Mouse (Mus musculus): ENCODE data around the gene C5ar1. TPM values are rescaled to one million over a fixed set of nuclear protein-coding genes. Genes with fewer than 3 reads are reported as not detected.
"Not testable (repeated sequence)": the region's sequence is repeated elsewhere in the genome, so short reads cannot be mapped to it uniquely, and the experiment has no call there.

Gene C5ar1
- polyA plus RNA-seq (2016; fragmentation: Nextera tagmentation; extraction: Ambion mirVana): 1.1 and 1.8 TPM in 2 replicates

GRCm38 (mm10) chr7:16259110-16259590 is at the start of gene C5ar1:
C5ar1 (minus strand) TSS chr7:16259540.
- H3K9ac ChIP-seq: no peak within 1 kb of the TSS

GRCm38 (mm10) chr7:16308555-16309317 is 49.4 kb upstream of the C5ar1 start:
- peak overlapping the region; percentile 98 for H3K4me2 ChIP-seq
- WGBS: 42% methylated on average over 16 of the region's 16 CpGs
- peak overlapping the region; percentile 96 for H3K9ac ChIP-seq
- H3K4me1 ChIP-seq (replicated peaks): peaks cover 46% of the 10 kb centered on the region
- no peaks in the 10 kb centered on the region for H3K9me3 ChIP-seq (replicated peaks)
- no peaks in the 10 kb centered on the region for H3K36me3 ChIP-seq
- H3K27ac ChIP-seq (ENCODE audit: poor library complexity, severe bottlenecking): peak overlapping the region; percentile 58
- peak overlapping the region; percentile 76 for H3K4me3 ChIP-seq
- no peaks in the 10 kb centered on the region for H3K27me3 ChIP-seq (replicated peaks)
- ATAC-seq (ENCODE audit: insufficient number of reproducible peaks, low FRiP score): no peak

More at GRCm38 (mm10) chr7:16259110-16259590, at the start of gene C5ar1:
- H3K4me2 ChIP-seq: no peak within 1 kb of the TSS
- H3K4me1 ChIP-seq (replicated peaks): no peaks in the 10 kb centered on the region
- H3K36me3 ChIP-seq: no peaks in the 10 kb centered on the region
- no peaks in the 10 kb centered on the region for H3K27me3 ChIP-seq (replicated peaks)
- 73% methylated on average over 5 of the region's 5 CpGs for WGBS
- H3K4me3 ChIP-seq: no peak within 1 kb of the TSS
- ATAC-seq (ENCODE audit: insufficient number of reproducible peaks, low FRiP score): no peak
- H3K27ac ChIP-seq (ENCODE audit: poor library complexity, severe bottlenecking): no peak within 1 kb of the TSS
- no peaks in the 10 kb centered on the region for H3K9me3 ChIP-seq (replicated peaks)

- H3K27me3 ChIP-seq (replicated peaks); H3K9me3 ChIP-seq (replicated peaks); ATAC-seq (ENCODE audit: insufficient number of reproducible peaks, low FRiP score); H3K36me3 ChIP-seq: not testable (repeated sequence)
- H3K4me1 ChIP-seq (replicated peaks): peaks cover 43% of the 10 kb centered on the region
- H3K4me2 ChIP-seq: peak within 1 kb of the TSS; percentile 98
- H3K9ac ChIP-seq: peak within 1 kb of the TSS; percentile 96
- H3K4me3 ChIP-seq: peak within 1 kb of the TSS; percentile 76
- WGBS: 24% methylated on average over 1 of the region's 1 CpGs
- peak within 1 kb of the TSS; percentile 58 for H3K27ac ChIP-seq (ENCODE audit: poor library complexity, severe bottlenecking)
Measured at GRCm38 (mm10) chr7:16308093-16308492, 48.8 kb upstream of the C5ar1 start, which contains the start of gene Bbc3. Bbc3 (plus strand) TSS chr7:16308393.

GRCm38 (mm10) chr7:16307141-16307540 is 47.8 kb upstream of the C5ar1 start:
- not testable (repeated sequence) for H3K9me3 ChIP-seq (replicated peaks); H3K27ac ChIP-seq (ENCODE audit: poor library complexity, severe bottlenecking); H3K27me3 ChIP-seq (replicated peaks); H3K9ac ChIP-seq; H3K4me2 ChIP-seq; ATAC-seq (ENCODE audit: insufficient number of reproducible peaks, low FRiP score); H3K36me3 ChIP-seq; H3K4me3 ChIP-seq
- H3K4me1 ChIP-seq (replicated peaks): peaks cover 39% of the 10 kb centered on the region
- 73% methylated on average over 6 of the region's 6 CpGs for whole genome bisulfite sequencing

GRCm38 (mm10) chr7:16299419-16300035 is 40.2 kb upstream of the C5ar1 start:
- Histone ChIP-seq H3K4me1 (replicated peaks) (peaks cover 35% of the 10 kb centered on the region), H3K27ac (ENCODE audit: poor library complexity, severe bottlenecking) (0 out of 2 replicates have a peak overlapping the region, but pooled peaks have one; percentile 35), H3K4me2 (peak overlapping the region; percentile 93), H3K36me3 (no peaks in the 10 kb centered on the region), H3K4me3 (peak overlapping the region; percentile 51), H3K9me3 (replicated peaks) (no peaks in the 10 kb centered on the region), H3K9ac (peak overlapping the region; percentile 64), H3K27me3 (replicated peaks) (no peaks in the 10 kb centered on the region)
- under 1% methylated on average over 52 of the region's 52 CpGs for WGBS
- peak; percentile 54 for ATAC-seq (ENCODE audit: insufficient number of reproducible peaks, low FRiP score)

GRCm38 (mm10) chr7:16298927-16299326 is 39.6 kb upstream of the C5ar1 start:
- ATAC-seq (ENCODE audit: insufficient number of reproducible peaks, low FRiP score): no peak
- Histone ChIP-seq H3K27ac (ENCODE audit: poor library complexity, severe bottlenecking) (0 out of 2 replicates have a peak overlapping the region, but pooled peaks have one; percentile 35), H3K9me3 (replicated peaks) (no peaks in the 10 kb centered on the region), H3K4me1 (replicated peaks) (peaks cover 35% of the 10 kb centered on the region), H3K36me3 (no peaks in the 10 kb centered on the region), H3K4me2 (peak overlapping the region; percentile 93), H3K27me3 (replicated peaks) (no peaks in the 10 kb centered on the region), H3K4me3 (peak overlapping the region; percentile 51; the same call in 1 of the 2 replicates), H3K9ac (no peak overlapping the region)
- 74% methylated on average over 5 of the region's 5 CpGs for WGBS

GRCm38 (mm10) chr7:16297616-16298015 is 38.3 kb upstream of the C5ar1 start:
- 66% methylated on average over 2 of the region's 2 CpGs for WGBS
- Histone ChIP-seq H3K27me3 (replicated peaks) (no peaks in the 10 kb centered on the region), H3K27ac (ENCODE audit: poor library complexity, severe bottlenecking) (0 out of 2 replicates have a peak overlapping the region, but pooled peaks have one; percentile 35), H3K36me3 (no peaks in the 10 kb centered on the region), H3K4me3 (no peak overlapping the region), H3K9me3 (replicated peaks) (no peaks in the 10 kb centered on the region), H3K9ac (no peak overlapping the region), H3K4me1 (replicated peaks) (peaks cover 35% of the 10 kb centered on the region), H3K4me2 (no peak overlapping the region)
- no peak for ATAC-seq (ENCODE audit: insufficient number of reproducible peaks, low FRiP score)

GRCm38 (mm10) chr7:16296766-16297390 is 37.5 kb upstream of the C5ar1 start:
- Histone ChIP-seq H3K4me2 (peak overlapping the region; percentile 87), H3K4me1 (replicated peaks) (peaks cover 35% of the 10 kb centered on the region), H3K36me3 (no peaks in the 10 kb centered on the region), H3K27me3 (replicated peaks) (no peaks in the 10 kb centered on the region), H3K9me3 (replicated peaks) (no peaks in the 10 kb centered on the region), H3K27ac (ENCODE audit: poor library complexity, severe bottlenecking) (peak overlapping the region; percentile 93), H3K4me3 (peak overlapping the region; percentile 50), H3K9ac (peak overlapping the region; percentile 70)
- ATAC-seq (ENCODE audit: insufficient number of reproducible peaks, low FRiP score): peak; percentile 66
- under 1% methylated on average over 21 of the region's 22 CpGs for WGBS

- WGBS: 29% methylated on average over 2 of the region's 2 CpGs
- Histone ChIP-seq H3K9me3 (replicated peaks) (no peaks in the 10 kb centered on the region), H3K4me1 (replicated peaks) (peaks cover 35% of the 10 kb centered on the region), H3K27ac (ENCODE audit: poor library complexity, severe bottlenecking) (peak overlapping the region; percentile 93), H3K27me3 (replicated peaks) (no peaks in the 10 kb centered on the region), H3K4me3 (no peak overlapping the region), H3K4me2 (peak overlapping the region; percentile 87), H3K9ac (no peak overlapping the region; the same call in 1 of the 2 replicates), H3K36me3 (no peaks in the 10 kb centered on the region)
- peak; percentile 12; the same call in 1 of the 2 replicates for ATAC-seq (ENCODE audit: insufficient number of reproducible peaks, low FRiP score)
Measured at GRCm38 (mm10) chr7:16296146-16296545, 36.8 kb upstream of the C5ar1 start.

- Histone ChIP-seq H3K4me1 (replicated peaks) (peaks cover 35% of the 10 kb centered on the region), H3K36me3 (no peaks in the 10 kb centered on the region), H3K4me3 (peak overlapping the region; percentile 59), H3K27ac (ENCODE audit: poor library complexity, severe bottlenecking) (peak overlapping the region; percentile 93), H3K9ac (peak overlapping the region; percentile 68), H3K27me3 (replicated peaks) (no peaks in the 10 kb centered on the region), H3K9me3 (replicated peaks) (no peaks in the 10 kb centered on the region), H3K4me2 (peak overlapping the region; percentile 87)
- 2% methylated on average over 39 of the region's 41 CpGs for WGBS
- ATAC-seq (ENCODE audit: insufficient number of reproducible peaks, low FRiP score): peak; percentile 75
Measured at GRCm38 (mm10) chr7:16295321-16295900, 36.1 kb upstream of the C5ar1 start.

Data from heart, embryonic 12.5 days (tissue).